Mouse (Mus musculus) forebrain, postnatal 0 days (tissue): ENCODE results near the gene Timeless. TPM values are rescaled to one million over a fixed set of nuclear protein-coding genes. Genes with fewer than 3 reads are reported as not detected.

Experiments
- ATAC-seq: fragments of 200-750 bp; cut with Nextera tagmentation; 2 replicates; pipeline ENCODE4 v1.8.0; 2017; ENCODE audit warnings: mild to moderate bottlenecking, moderate library complexity
- DNase-seq: peaks from one replicate; pipeline ENCODE4 v3.0.0-alpha.2; 2015
- H3K27ac ChIP-seq: fragments of 300-500 bp; sonication (generic); 2 replicates; pipeline ENCODE4 v1.5.1; 2014; ENCODE audit warnings: low read depth, mild to moderate bottlenecking, antibody characterized with exemption, low read length, moderate library complexity, mixed read lengths
- H3K27me3 ChIP-seq: fragments of 300-500 bp; sonication (generic); 2 replicates; pipeline ENCODE4 v1.6.1; 2014; ENCODE audit warnings: mild to moderate bottlenecking, low read length, mixed read lengths; ENCODE audit not compliant: insufficient read depth
- H3K36me3 ChIP-seq: fragments of 300-500 bp; sonication (generic); 2 replicates; pipeline ENCODE4 v1.6.1; 2014; ENCODE audit warnings: mild to moderate bottlenecking, moderate library complexity; ENCODE audit not compliant: insufficient read depth
- H3K4me1 ChIP-seq: fragments of 300-500 bp; sonication (generic); 2 replicates; pipeline ENCODE4 v1.6.1; 2014; ENCODE audit warnings: antibody characterized with exemption; ENCODE audit not compliant: insufficient read depth
- H3K4me2 ChIP-seq: fragments of 300-500 bp; sonication (generic); 2 replicates; pipeline ENCODE4 v1.6.1; 2014; ENCODE audit warnings: low read depth, mild to moderate bottlenecking, moderate library complexity
- H3K4me3 ChIP-seq: fragments of 300-500 bp; sonication (generic); 2 replicates; pipeline ENCODE4 v1.5.1; 2014; ENCODE audit warnings: low read depth, low read length, mixed read lengths
- H3K9ac ChIP-seq: fragments of 300-500 bp; sonication (generic); 2 replicates; pipeline ENCODE4 v1.6.1; 2014; ENCODE audit warnings: mild to moderate bottlenecking
- H3K9me3 ChIP-seq: fragments of 300-500 bp; sonication (generic); 2 replicates; pipeline ENCODE4 v1.6.1; 2016; ENCODE audit warnings: low read length
- CTCF ChIP-seq: sonication (generic); IDR thresholded peaks from 2 replicates; pipeline ENCODE4 v1.5.1; 2016; ENCODE audit warnings: antibody characterized with exemption, control low read depth, low read depth
- WGBS: fragments of 180-500 bp; shearing (Covaris S2); extraction: QIAGEN DNeasy Blood & Tissue Kit; methylation state at CpG from one replicate; pipeline ENCODE4 v1.1.7; 2014; 5-methylcytosine and 5-hydroxymethylcytosine counted together
- polyA plus RNA-seq: library from polyadenylated mRNA; unstranded; fragments of >200 nt; fragmentation: Nextera tagmentation; extraction: Ambion mirVana; gene quantifications from 2 replicates; pipeline ENCODE4 v1.2.1, GENCODE M21; 2015
- total RNA-seq: library from RNA; depleted of rRNA; stranded (reverse); fragments of >200 nt; gene quantifications from 2 replicates; pipeline ENCODE4 v1.2.3, GENCODE M21; 2014

The Timeless gene
- total and polyA plus RNA-seq, 2 experiments from 2014 or later, result 9.3 to 9.9 TPM

DNA sequence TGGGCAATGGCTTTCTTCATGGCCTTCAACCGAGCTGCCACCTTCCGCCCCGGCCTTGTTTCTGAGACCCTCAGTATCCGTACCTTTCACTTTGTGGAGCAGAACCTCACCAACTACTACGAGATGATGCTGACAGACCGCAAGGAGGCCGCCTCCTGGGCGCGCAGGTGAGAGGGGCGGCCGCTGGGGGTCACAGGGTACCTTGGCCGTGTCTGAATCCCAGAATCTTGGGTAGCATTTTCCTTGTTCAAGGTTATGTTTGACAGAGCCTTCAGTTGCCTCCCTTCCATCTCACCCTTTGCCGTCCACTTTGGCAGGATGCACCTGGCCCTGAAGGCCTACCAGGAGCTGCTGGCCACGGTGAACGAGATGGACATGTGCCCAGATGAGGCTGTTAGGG, 12.3 kb downstream of the Timeless start:
- Histone ChIP-seq H3K27ac (no peak overlapping the region), H3K4me2 (no peak overlapping the region), H3K4me1 (no peaks in the 10 kb centered on the region), H3K36me3 (peaks cover 31% of the 10 kb centered on the region; the same call in 1 of the 2 replicates), H3K27me3 (no peaks in the 10 kb centered on the region), H3K9me3 (no peaks in the 10 kb centered on the region), H3K9ac (no peak overlapping the region), H3K4me3 (no peak overlapping the region)
- 95% methylated on average over 15 of the region's 15 CpGs for WGBS
- DNase-seq (no peak), ATAC-seq (no peak)
- TF ChIP-seq CTCF, result no peak

DNA sequence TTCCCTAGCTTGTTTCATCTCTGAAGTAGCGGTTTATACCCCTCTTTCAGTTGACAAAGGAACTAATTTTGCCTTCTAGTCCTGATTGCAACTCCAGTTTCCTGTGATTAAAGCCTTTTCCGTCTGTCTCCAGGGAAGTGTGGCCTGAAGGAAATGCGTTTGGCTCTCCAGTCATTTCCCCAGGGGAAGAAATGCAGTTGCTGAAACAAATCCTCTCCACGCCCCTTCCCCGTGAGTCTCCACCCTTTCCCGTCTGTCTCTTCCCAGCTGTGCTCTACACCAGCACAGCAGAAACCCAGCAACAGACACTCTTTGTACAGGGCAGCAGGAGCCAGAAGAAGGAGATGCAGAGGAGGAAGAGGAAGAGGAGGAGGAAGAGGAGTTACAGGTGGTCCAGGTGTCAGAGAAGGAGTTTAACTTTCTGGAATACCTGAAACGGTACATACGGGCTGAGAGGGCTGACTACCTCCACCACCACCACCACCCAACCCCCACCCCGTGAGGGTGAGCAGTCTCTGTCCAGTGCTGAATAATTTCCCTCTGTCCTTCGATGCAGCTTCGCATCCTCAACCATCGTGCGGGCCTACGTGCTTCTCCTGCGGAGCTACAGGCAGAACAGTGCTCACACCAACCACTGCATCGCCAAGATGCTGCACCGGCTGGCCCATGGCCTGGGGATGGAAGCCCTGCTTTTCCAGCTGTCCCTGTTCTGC, 15.3 kb downstream of the Timeless start:
- ATAC-seq (no peak), DNase-seq (no peak)
- no peaks in the 10 kb centered on the region for H3K27me3 ChIP-seq
- H3K9me3 ChIP-seq, result no peaks in the 10 kb centered on the region
- H3K27ac ChIP-seq, result no peak overlapping the region
- H3K4me2 ChIP-seq, result no peak overlapping the region
- no peak overlapping the region for H3K4me3 ChIP-seq
- no peak overlapping the region for H3K9ac ChIP-seq
- WGBS, result 85% methylated on average over 17 of the region's 17 CpGs
- no peak for TF ChIP-seq CTCF
- H3K36me3 ChIP-seq, result peaks cover 51% of the 10 kb centered on the region
- no peaks in the 10 kb centered on the region for H3K4me1 ChIP-seq

DNA sequence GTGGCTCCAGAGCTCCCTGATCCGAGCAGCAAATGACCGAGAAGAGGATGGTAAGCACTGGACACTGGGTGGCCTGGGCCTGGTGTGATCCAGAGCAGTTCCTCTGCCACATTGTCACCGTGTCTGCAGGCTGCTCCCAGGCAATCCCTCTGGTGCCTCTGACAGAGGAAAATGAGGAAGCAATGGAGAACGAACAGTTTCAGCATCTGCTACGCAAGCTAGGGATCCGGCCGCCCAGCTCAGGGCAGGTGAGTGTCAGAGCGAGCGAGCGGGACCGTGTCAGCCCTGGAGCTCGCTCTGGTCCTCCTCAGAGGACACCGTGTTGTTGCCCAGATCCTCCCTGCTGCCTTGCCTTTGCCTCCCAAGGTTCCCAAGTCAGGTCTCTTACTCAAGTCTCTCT, 18.7 kb downstream of the Timeless start:
- Histone ChIP-seq H3K4me2 (no peak overlapping the region), H3K4me3 (no peak overlapping the region), H3K27ac (no peak overlapping the region), H3K4me1 (no peaks in the 10 kb centered on the region), H3K9me3 (no peaks in the 10 kb centered on the region), H3K27me3 (no peaks in the 10 kb centered on the region), H3K36me3 (peaks cover 43% of the 10 kb centered on the region), H3K9ac (no peak overlapping the region)
- DNase-seq (no peak), ATAC-seq (no peak)
- 95% methylated on average over 13 of the region's 13 CpGs for WGBS
- TF ChIP-seq CTCF, result no peak

DNA sequence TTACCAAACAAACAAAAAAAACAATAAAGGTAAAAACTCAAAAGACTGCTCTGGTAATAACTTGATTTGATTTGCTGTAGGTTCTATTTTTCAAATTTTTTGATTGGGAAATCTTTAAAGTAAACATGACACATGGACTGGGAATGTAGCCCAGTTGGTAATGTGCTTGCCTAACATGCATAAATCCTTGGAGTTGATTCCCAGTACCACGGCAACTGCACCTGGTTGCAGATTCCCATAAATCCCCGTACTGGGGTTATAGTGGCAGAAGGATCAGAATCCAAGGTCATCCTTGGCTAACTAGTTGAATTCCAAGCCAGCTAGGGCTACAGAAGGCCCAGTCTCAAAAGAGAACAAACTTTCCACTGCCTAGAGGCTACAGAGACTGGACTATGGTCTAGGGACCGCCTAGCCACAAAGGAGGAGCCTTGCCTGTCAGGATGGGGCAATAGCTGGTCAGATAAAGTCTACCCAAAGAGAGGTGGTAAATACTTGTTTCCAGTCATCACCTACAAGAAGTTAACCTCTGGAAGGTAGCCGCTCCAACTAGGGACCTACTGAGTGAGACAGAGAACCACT, 21.9 kb downstream of the Timeless start, which contains the start of gene Apon:
TSS of gene Apon (plus strand) at position 420 of the 579 bp plus-strand sequence.
- ATAC-seq (no peak), DNase-seq (no peak)
- TF ChIP-seq CTCF, result no peak
- H3K27ac ChIP-seq, result no peak within 1 kb of the TSS
- H3K27me3 ChIP-seq, result no peaks in the 10 kb centered on the region
- no peak within 1 kb of the TSS for H3K9ac ChIP-seq
- 82% methylated on average over 4 of the region's 4 CpGs for WGBS
- H3K4me3 ChIP-seq, result no peak within 1 kb of the TSS
- H3K36me3 ChIP-seq, result peaks cover 28% of the 10 kb centered on the region
- no peaks in the 10 kb centered on the region for H3K4me1 ChIP-seq
- no peak within 1 kb of the TSS for H3K4me2 ChIP-seq
- H3K9me3 ChIP-seq, result no peaks in the 10 kb centered on the region

DNA sequence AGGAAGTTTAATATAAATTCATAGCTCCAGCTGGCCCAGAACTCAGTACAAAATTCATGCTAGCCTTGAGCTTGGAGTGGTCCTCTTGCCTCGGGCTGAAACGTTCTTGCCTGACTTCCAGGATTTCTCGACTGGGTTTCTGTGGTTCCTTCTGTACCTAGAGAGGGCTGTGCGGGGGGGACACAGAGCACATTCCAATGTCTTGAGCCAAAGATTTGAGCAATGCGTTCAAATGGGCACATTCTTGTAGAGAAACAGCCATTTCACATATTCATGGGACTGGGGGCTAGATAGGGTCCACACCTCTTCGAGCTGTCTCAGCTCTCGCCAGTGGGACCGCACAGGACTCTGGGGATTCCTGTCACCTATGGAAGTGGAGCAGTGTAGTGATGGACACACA, 24.1 kb downstream of the Timeless start:
- TF ChIP-seq CTCF, result no peak
- ATAC-seq (no peak), DNase-seq (no peak)
- Histone ChIP-seq H3K9me3 (no peaks in the 10 kb centered on the region), H3K4me1 (no peaks in the 10 kb centered on the region), H3K4me3 (no peak overlapping the region), H3K27ac (no peak overlapping the region), H3K36me3 (peaks cover 11% of the 10 kb centered on the region), H3K9ac (no peak overlapping the region), H3K4me2 (no peak overlapping the region), H3K27me3 (no peaks in the 10 kb centered on the region)
- WGBS, result 87% methylated on average over 8 of the region's 8 CpGs

DNA sequence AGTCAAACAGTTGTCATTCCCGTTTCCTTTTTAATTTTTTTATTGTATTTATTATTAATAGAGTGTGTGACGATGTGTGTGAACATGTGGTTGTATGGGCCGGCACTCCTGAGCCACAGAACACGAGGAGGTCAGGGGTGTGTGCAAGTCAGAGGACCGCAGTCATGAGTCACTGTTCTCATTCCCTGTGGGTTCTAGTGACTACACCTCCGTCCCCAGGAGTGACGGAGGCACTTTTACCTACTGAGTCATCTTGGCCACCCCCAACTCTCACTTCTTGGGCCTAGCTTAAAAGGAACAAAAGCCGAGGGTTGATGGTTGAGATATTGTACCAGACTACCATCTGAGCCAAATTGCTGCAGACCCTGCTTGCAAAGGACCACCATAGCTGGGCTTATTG, 24.5 kb downstream of the Timeless start:
- Histone ChIP-seq H3K4me2 (no peak overlapping the region), H3K36me3 (peaks cover 11% of the 10 kb centered on the region), H3K9ac (no peak overlapping the region), H3K9me3 (no peaks in the 10 kb centered on the region), H3K4me3 (no peak overlapping the region), H3K27ac (no peak overlapping the region), H3K27me3 (no peaks in the 10 kb centered on the region), H3K4me1 (no peaks in the 10 kb centered on the region)
- no peak for ATAC-seq
- WGBS, result 91% methylated on average over 8 of the region's 8 CpGs
- no peak for TF ChIP-seq CTCF
- no peak for DNase-seq

DNA sequence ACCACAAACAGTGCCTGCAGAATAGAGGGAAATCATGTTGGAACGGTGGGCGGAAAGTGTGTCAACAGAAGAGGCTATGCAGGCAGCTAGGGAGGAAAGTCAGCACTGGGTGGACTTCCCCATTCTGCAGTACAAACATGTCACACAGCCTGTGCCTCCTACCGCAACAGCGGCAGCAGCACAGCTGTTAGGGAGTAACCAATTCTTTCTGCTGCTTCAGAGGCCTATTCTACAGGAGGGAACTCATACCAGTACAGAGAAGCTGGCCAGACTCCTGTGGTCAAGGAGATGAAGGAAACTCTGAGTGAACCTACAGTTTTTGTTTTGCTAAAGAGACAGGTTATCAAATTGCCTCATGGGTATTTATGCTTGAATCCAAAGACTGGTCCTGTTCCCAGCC, 27.1 kb downstream of the Timeless start:
- H3K27me3 ChIP-seq, result no peaks in the 10 kb centered on the region
- TF ChIP-seq CTCF, result no peak
- DNase-seq, result no peak
- WGBS, result 82% methylated on average over 4 of the region's 4 CpGs
- no peak overlapping the region for H3K27ac ChIP-seq
- no peaks in the 10 kb centered on the region for H3K9me3 ChIP-seq
- H3K4me2 ChIP-seq, result no peak overlapping the region
- no peak for ATAC-seq
- no peaks in the 10 kb centered on the region for H3K36me3 ChIP-seq
- H3K4me1 ChIP-seq, result no peaks in the 10 kb centered on the region
- H3K9ac ChIP-seq, result no peak overlapping the region
- H3K4me3 ChIP-seq, result no peak overlapping the region
